In genomic region chr10:93355276-93355927, GRCm38 (mm10) we compare ENCODE assay signal across 15 mouse cellular contexts. TPM values are rescaled to one million over a fixed set of nuclear protein-coding genes. Genes with fewer than 3 reads are reported as not detected.
A peak's percentile ranks its signal among the peaks of the same experiment; 100 is the strongest.
DNase-seq lines count a peak whose midpoint lies in the region; ATAC-seq and TF ChIP-seq lines count a peak whose summit lies in the region.
"Had no signal": no experiment of that assay in that cellular context is flagged by ENCODE, and none has a peak within 500 bp of the region (broad histone marks: within the 10 kb centered on the region; RNA-seq: fewer than 3 reads in every experiment).

No protein-coding gene starts in this region.

- H3K4me1 ChIP-seq in heart, postnatal 0 days (ENCODE audit: control insufficient read depth, insufficient read depth), result no peaks in the 10 kb centered on the region
- H3K4me1 ChIP-seq in midbrain, embryonic 10.5 days, result peaks cover 21% of the 10 kb centered on the region; the same call in 1 of the 2 replicates
- no peaks in the 10 kb centered on the region for H3K4me1 ChIP-seq in midbrain, embryonic 15.5 days

- no peak for TF ChIP-seq CTCF in heart, postnatal 0 days (IDR thresholded peaks at IDR 0.05; ENCODE audit: low read depth)
- TF ChIP-seq CTCF in brain, embryonic 14.5 days (IDR thresholded peaks at IDR 0.05; ENCODE audit: borderline replicate concordance, extremely low read depth, insufficient read depth, insufficient read length), result no peak

- H3K9ac ChIP-seq in heart, postnatal 0 days (replicated peaks; ENCODE audit: low read depth, low read length), result no peak overlapping the region
- H3K9ac ChIP-seq in midbrain, embryonic 15.5 days, result no peak overlapping the region
- H3K9ac ChIP-seq: hindbrain, embryonic 14.5 days had no signal

- 50% methylated on average over 8 of the region's 8 CpGs for WGBS in heart, postnatal 0 days
- 64% methylated on average over 8 of the region's 8 CpGs for WGBS in midbrain, embryonic 10.5 days
- whole genome bisulfite sequencing in midbrain, embryonic 15.5 days, result 38% methylated on average over 8 of the region's 8 CpGs

- no peaks in the 10 kb centered on the region for H3K9me3 ChIP-seq in heart, postnatal 0 days (replicated peaks; ENCODE audit: control insufficient read depth, low read length)
- H3K9me3 ChIP-seq in midbrain, embryonic 10.5 days (replicated peaks), result no peaks in the 10 kb centered on the region
- H3K9me3 ChIP-seq in midbrain, embryonic 15.5 days, result no peaks in the 10 kb centered on the region
- H3K9me3 ChIP-seq: G1E had no signal

- TF ChIP-seq POLR2A in brain, embryonic 14.5 days (IDR thresholded peaks at IDR 0.05; ENCODE audit: borderline replicate concordance, extremely low read depth, insufficient read depth, insufficient read length, poor library complexity, severe bottlenecking), result no peak

- H3K27me3 ChIP-seq in heart, postnatal 0 days (ENCODE audit: control insufficient read depth, insufficient read depth, low read length), result no peaks in the 10 kb centered on the region
- no peaks in the 10 kb centered on the region for H3K27me3 ChIP-seq in midbrain, embryonic 10.5 days (ENCODE audit: low read depth, poor library complexity, severe bottlenecking)
- no peaks in the 10 kb centered on the region for H3K27me3 ChIP-seq in midbrain, embryonic 15.5 days (replicated peaks)

- no peaks in the 10 kb centered on the region for H3K36me3 ChIP-seq in heart, postnatal 0 days (replicated peaks; ENCODE audit: control insufficient read depth, insufficient read depth, low read length)
- no peaks in the 10 kb centered on the region for H3K36me3 ChIP-seq in midbrain, embryonic 10.5 days
- H3K36me3 ChIP-seq in midbrain, embryonic 15.5 days (replicated peaks), result no peaks in the 10 kb centered on the region
- H3K36me3 ChIP-seq: forebrain, embryonic 10.5 days; G1E had no signal

- no peak for DNase-seq in heart, postnatal 0 days (ENCODE audit: low spot score)
- DNase-seq in heart, adult 9 months (ENCODE audit: low spot score in 2 of 2), result no peak
- DNase-seq in midbrain, embryonic 10.5 days (ENCODE audit: low spot score), result peak; percentile 22
- DNase-seq in brain, embryonic 14.5 days (ENCODE audit: low read depth), result peak; percentile 21
- peak; percentile 49 for DNase-seq in mesoderm, embryonic 11.5 days (ENCODE audit: low read depth, low spot score)
- no peak for DNase-seq in urinary bladder, postnatal 10 days (ENCODE audit: low spot score)
- DNase-seq: gastrocnemius, adult 2 months; kidney, adult 8-10 months; layer of hippocampus, adult 9-11 months; left cerebral cortex, postnatal 4 days had no signal

- ATAC-seq in heart, postnatal 0 days (ENCODE audit: insufficient read depth, low read depth), result no peak
- ATAC-seq in midbrain, embryonic 15.5 days (replicated peaks), result no peak
- ATAC-seq: lung, postnatal 0 days had no signal

- TF ChIP-seq EP300 in heart, postnatal 0 days (IDR thresholded peaks at IDR 0.05; ENCODE audit: low read depth), result no peak

- no peak overlapping the region for H3K4me3 ChIP-seq in heart, postnatal 0 days (ENCODE audit: low read depth, low read length)
- H3K4me3 ChIP-seq in midbrain, embryonic 10.5 days, result no peak overlapping the region
- no peak overlapping the region for H3K4me3 ChIP-seq in midbrain, embryonic 15.5 days
- H3K4me3 ChIP-seq: forebrain, embryonic 10.5 days; gastrocnemius, adult 2 months had no signal

- no peak overlapping the region for H3K4me2 ChIP-seq in heart, postnatal 0 days (ENCODE audit: low read depth, low read length)
- no peak overlapping the region for H3K4me2 ChIP-seq in midbrain, embryonic 15.5 days
- H3K4me2 ChIP-seq: hindbrain, embryonic 14.5 days had no signal

- H3K27ac ChIP-seq in heart, postnatal 0 days (ENCODE audit: low read depth), result peak overlapping the region; percentile 30
- H3K27ac ChIP-seq in midbrain, embryonic 10.5 days (replicated peaks), result 0 out of 2 replicates have a peak overlapping the region, but pooled peaks have one; percentile 13
- no peak overlapping the region for H3K27ac ChIP-seq in midbrain, embryonic 15.5 days
- H3K27ac ChIP-seq: gastrocnemius, adult 2 months; hindbrain, embryonic 14.5 days had no signal

RNA-seq across cellular contexts. Expression of gene Elk3, which starts 44.5 kb away (rescaled TPM):
- 45.0 and 47.3 TPM in 2 replicates for total RNA-seq in heart, postnatal 0 days (2014; rRNA removed; ENCODE audit: low replicate concordance)
- polyA plus RNA-seq in heart, postnatal 0 days (2015; fragmentation: Nextera tagmentation; extraction: Ambion mirVana), result 31.0 and 34.4 TPM in 2 replicates
- 9.8 and 10.6 TPM in 2 replicates for polyA plus RNA-seq in midbrain, embryonic 10.5 days (2016; fragmentation: Nextera tagmentation; extraction: Ambion mirVana)
- polyA plus RNA-seq in midbrain, embryonic 15.5 days (2015; fragmentation: Nextera tagmentation; extraction: Ambion mirVana), result 7.5 and 7.9 TPM in 2 replicates
- polyA plus RNA-seq in brain, embryonic 14.5 days (2012; rRNA removed), result 14.2 and 16.0 TPM in 2 replicates
- polyA plus RNA-seq: G1E had no signal

Comparison
In these comparisons a context has a peak if more than half of its experiments do, and no peak if none do; other contexts are left out.
1. DNase-seq: peak in midbrain, embryonic 10.5 days (single experiment), brain, embryonic 14.5 days (single experiment) and mesoderm, embryonic 11.5 days (single experiment); none in heart, postnatal 0 days (single experiment), heart, adult 9 months (0 of 2) and urinary bladder, postnatal 10 days (single experiment).